Mouse (Mus musculus): ENCODE measurements around the gene Mob3a. TPM values are rescaled to one million over a fixed set of nuclear protein-coding genes. Genes with fewer than 3 reads are reported as not detected.

Mob3a gene
- polyA plus RNA-seq, 1 experiment, result 19.5 TPM

GRCm38 (mm10) chr10:80710834-80711233, 9.1 kb upstream of the Mob3a start:
- H3K27me3 ChIP-seq (replicated peaks; ENCODE audit: control insufficient read depth, insufficient read depth, low read length), result no peaks in the 10 kb centered on the region
- DNase-seq, result no peak

GRCm38 (mm10) chr10:80705479-80705878, 3.7 kb upstream of the Mob3a start:
- Histone ChIP-seq H3K36me3 (ENCODE audit: control insufficient read depth, insufficient read depth, low read length) (peaks cover 6% of the 10 kb centered on the region), H3K27ac (ENCODE audit: insufficient read depth, low read depth, low read length) (no peak overlapping the region), H3K4me1 (ENCODE audit: control insufficient read depth, insufficient read depth, low read length) (peaks cover 9% of the 10 kb centered on the region; the same call in 1 of the 2 replicates), H3K4me3 (ENCODE audit: insufficient read depth, low read depth, low read length) (no peak overlapping the region), H3K27me3 (replicated peaks; ENCODE audit: control insufficient read depth, insufficient read depth, low read length) (no peaks in the 10 kb centered on the region)
- no peak for DNase-seq
- WGBS, result 75% methylated on average over 3 of the region's 3 CpGs
- TF ChIP-seq CTCF (conservative IDR thresholded peaks at IDR 0.05; ENCODE audit: insufficient read depth, insufficient read length, low read depth, low read length) (no peak), POLR2A (IDR thresholded peaks at IDR 0.05; ENCODE audit: low read depth, low read length) (no peak)

More at GRCm38 (mm10) chr10:80710834-80711233, 9.1 kb upstream of the Mob3a start:
- TF ChIP-seq CTCF (conservative IDR thresholded peaks at IDR 0.05; ENCODE audit: insufficient read depth, insufficient read length, low read depth, low read length) (no peak), POLR2A (IDR thresholded peaks at IDR 0.05; ENCODE audit: low read depth, low read length) (no peak)
- H3K4me1 ChIP-seq (ENCODE audit: control insufficient read depth, insufficient read depth, low read length), result no peaks in the 10 kb centered on the region
- no peak overlapping the region for H3K4me3 ChIP-seq (ENCODE audit: insufficient read depth, low read depth, low read length)
- 66% methylated on average over 3 of the region's 3 CpGs for WGBS
- H3K27ac ChIP-seq (ENCODE audit: insufficient read depth, low read depth, low read length), result no peak overlapping the region
- peaks cover 7% of the 10 kb centered on the region for H3K36me3 ChIP-seq (ENCODE audit: control insufficient read depth, insufficient read depth, low read length)

- Histone ChIP-seq H3K27me3 (replicated peaks; ENCODE audit: control insufficient read depth, insufficient read depth, low read length) (no peaks in the 10 kb centered on the region), H3K27ac (ENCODE audit: insufficient read depth, low read depth, low read length) (no peak overlapping the region), H3K4me3 (ENCODE audit: insufficient read depth, low read depth, low read length) (no peak overlapping the region), H3K36me3 (ENCODE audit: control insufficient read depth, insufficient read depth, low read length) (peaks cover 6% of the 10 kb centered on the region), H3K4me1 (ENCODE audit: control insufficient read depth, insufficient read depth, low read length) (peaks cover 9% of the 10 kb centered on the region; the same call in 1 of the 2 replicates)
- WGBS, result 48% methylated on average over 3 of the region's 3 CpGs
- TF ChIP-seq CTCF (conservative IDR thresholded peaks at IDR 0.05; ENCODE audit: insufficient read depth, insufficient read length, low read depth, low read length) (no peak), POLR2A (IDR thresholded peaks at IDR 0.05; ENCODE audit: low read depth, low read length) (no peak)
- DNase-seq, result no peak
These were observed 3.3 kb upstream of the Mob3a start for GRCm38 (mm10) chr10:80705033-80705432.

GRCm38 (mm10) chr10:80704418-80704817, 2.6 kb upstream of the Mob3a start:
- H3K36me3 ChIP-seq (ENCODE audit: control insufficient read depth, insufficient read depth, low read length), result peaks cover 6% of the 10 kb centered on the region
- no peak overlapping the region for H3K4me3 ChIP-seq (ENCODE audit: insufficient read depth, low read depth, low read length)
- peaks cover 9% of the 10 kb centered on the region; the same call in 1 of the 2 replicates for H3K4me1 ChIP-seq (ENCODE audit: control insufficient read depth, insufficient read depth, low read length)
- DNase-seq, result no peak
- TF ChIP-seq CTCF (conservative IDR thresholded peaks at IDR 0.05; ENCODE audit: insufficient read depth, insufficient read length, low read depth, low read length) (no peak), POLR2A (IDR thresholded peaks at IDR 0.05; ENCODE audit: low read depth, low read length) (no peak)
- WGBS, result 95% methylated on average over 5 of the region's 5 CpGs
- H3K27ac ChIP-seq (ENCODE audit: insufficient read depth, low read depth, low read length), result no peak overlapping the region
- H3K27me3 ChIP-seq (replicated peaks; ENCODE audit: control insufficient read depth, insufficient read depth, low read length), result no peaks in the 10 kb centered on the region

GRCm38 (mm10) chr10:80703643-80704042, 1.9 kb upstream of the Mob3a start:
- H3K27me3 ChIP-seq (replicated peaks; ENCODE audit: control insufficient read depth, insufficient read depth, low read length), result no peaks in the 10 kb centered on the region
- peaks cover 2% of the 10 kb centered on the region for H3K36me3 ChIP-seq (ENCODE audit: control insufficient read depth, insufficient read depth, low read length)
- WGBS, result 86% methylated on average over 5 of the region's 5 CpGs
- TF ChIP-seq CTCF (conservative IDR thresholded peaks at IDR 0.05; ENCODE audit: insufficient read depth, insufficient read length, low read depth, low read length) (no peak), POLR2A (IDR thresholded peaks at IDR 0.05; ENCODE audit: low read depth, low read length) (no peak)
- no peak overlapping the region for H3K27ac ChIP-seq (ENCODE audit: insufficient read depth, low read depth, low read length)
- H3K4me1 ChIP-seq (ENCODE audit: control insufficient read depth, insufficient read depth, low read length), result peaks cover 9% of the 10 kb centered on the region; the same call in 1 of the 2 replicates
- no peak for DNase-seq
- no peak overlapping the region for H3K4me3 ChIP-seq (ENCODE audit: insufficient read depth, low read depth, low read length)

GRCm38 (mm10) chr10:80702536-80703390, 986 bp upstream of the Mob3a start:
- peak overlapping the region; percentile 62 for H3K4me3 ChIP-seq (ENCODE audit: insufficient read depth, low read depth, low read length)
- H3K4me1 ChIP-seq (ENCODE audit: control insufficient read depth, insufficient read depth, low read length), result peaks cover 9% of the 10 kb centered on the region; the same call in 1 of the 2 replicates
- no peaks in the 10 kb centered on the region for H3K27me3 ChIP-seq (replicated peaks; ENCODE audit: control insufficient read depth, insufficient read depth, low read length)
- H3K27ac ChIP-seq (ENCODE audit: insufficient read depth, low read depth, low read length), result peak overlapping the region; percentile 68; the same call in 1 of the 2 replicates
- 3% methylated on average over 47 of the region's 47 CpGs for WGBS
- TF ChIP-seq CTCF (conservative IDR thresholded peaks at IDR 0.05; ENCODE audit: insufficient read depth, insufficient read length, low read depth, low read length) (no peak), POLR2A (IDR thresholded peaks at IDR 0.05; ENCODE audit: low read depth, low read length) (peak; percentile 9)
- peak; percentile 98 for DNase-seq
- no peaks in the 10 kb centered on the region; the same call in 1 of the 2 replicates for H3K36me3 ChIP-seq (ENCODE audit: control insufficient read depth, insufficient read depth, low read length)

GRCm38 (mm10) chr10:80700732-80701131, 1.0 kb downstream of the Mob3a start:
- Histone ChIP-seq H3K36me3 (ENCODE audit: control insufficient read depth, insufficient read depth, low read length) (no peaks in the 10 kb centered on the region), H3K4me1 (ENCODE audit: control insufficient read depth, insufficient read depth, low read length) (peaks cover 21% of the 10 kb centered on the region), H3K27ac (ENCODE audit: insufficient read depth, low read depth, low read length) (no peak overlapping the region), H3K27me3 (replicated peaks; ENCODE audit: control insufficient read depth, insufficient read depth, low read length) (no peaks in the 10 kb centered on the region), H3K4me3 (ENCODE audit: insufficient read depth, low read depth, low read length) (no peak overlapping the region)
- DNase-seq, result no peak
- TF ChIP-seq CTCF (conservative IDR thresholded peaks at IDR 0.05; ENCODE audit: insufficient read depth, insufficient read length, low read depth, low read length) (no peak), POLR2A (IDR thresholded peaks at IDR 0.05; ENCODE audit: low read depth, low read length) (no peak)
- 39% methylated on average over 4 of the region's 4 CpGs for WGBS
